Mouse (Mus musculus) MEL (cell line): Measurements from ENCODE around the gene Vwa3b.

Source experiments
- CTCF ChIP-seq, 3 experiments: IDR thresholded peaks in 2 of 3; conservative IDR thresholded peaks in 1 of 3; 2 replicates each; pipeline ENCODE4 v1.5.1; 2011 to 2012; ENCODE audit warnings: low read length in 3 of 3, low read depth in 2 of 3, mild to moderate bottlenecking in 2 of 3, improper control_type of control experiment in 1 of 3, inconsistent platforms in 1 of 3, mixed read lengths in 1 of 3, moderate library complexity in 1 of 3; ENCODE audit not compliant: control insufficient read depth in 1 of 3, insufficient read depth in 1 of 3, poor library complexity in 1 of 3, severe bottlenecking in 1 of 3
- ZMIZ1 ChIP-seq: IDR thresholded peaks from 2 replicates; pipeline ENCODE4 v1.6.1; 2012; ENCODE audit warnings: low read depth, mild to moderate bottlenecking, inconsistent platforms, low read length, improper control_type of control experiment, moderate library complexity

- TF ChIP-seq ZMIZ1 (no peak), CTCF (IDR thresholded peaks at IDR 0.05 in 2 of 3, conservative IDR thresholded peaks at IDR 0.05 in 1 of 3; ENCODE audit: control insufficient read depth in 1 of 3, insufficient read depth in 1 of 3, low read depth in 2 of 3, low read length in 3 of 3, poor library complexity in 1 of 3, severe bottlenecking in 1 of 3) (no peak)
These were observed 139.7 kb downstream of the Vwa3b start for GRCm38 (mm10) chr1:37166066-37166465.
